Mouse (Mus musculus): ENCODE results near the gene Foxp1.
A peak's percentile ranks its signal among the peaks of the same experiment; 100 is the strongest.

Gene Foxp1

DNA sequence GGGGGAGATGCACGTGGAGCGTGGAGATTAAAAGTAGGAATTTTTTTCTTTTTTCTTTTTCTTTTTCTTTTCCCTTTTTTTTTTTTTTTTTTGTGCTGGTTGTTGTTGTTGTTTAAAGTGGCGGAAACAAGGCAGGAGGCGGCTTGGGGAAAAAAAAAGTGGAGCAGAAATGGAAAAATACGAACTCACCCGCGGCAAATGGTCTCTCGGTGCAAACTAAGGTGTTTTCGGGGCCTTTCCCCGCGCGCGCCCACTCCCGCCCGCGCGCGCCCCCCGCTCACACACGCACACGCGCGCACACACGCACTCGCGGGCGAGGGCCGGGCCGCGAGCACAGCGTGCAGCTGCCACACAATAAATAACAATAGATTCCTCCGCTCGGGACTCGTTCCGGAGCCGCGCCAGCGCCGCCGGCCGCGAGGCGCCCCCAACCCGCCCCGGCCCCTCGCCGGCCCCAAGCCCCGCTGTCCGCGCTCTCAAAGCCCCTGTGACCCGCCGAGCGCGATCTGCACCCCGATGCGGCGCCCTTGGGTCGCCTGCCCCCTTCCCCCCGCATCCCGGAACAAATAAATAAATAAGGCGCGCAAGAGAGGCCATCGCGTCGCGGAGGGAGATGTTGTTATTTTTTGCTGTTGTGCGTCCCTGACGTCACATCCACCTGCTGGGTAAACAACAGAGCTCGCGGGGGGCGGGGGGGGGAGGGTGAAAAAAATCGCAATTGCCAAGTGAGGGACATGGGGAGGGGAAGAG is at the start of gene Foxp1:
Foxp1 (minus strand) TSS at position 363 of the 750 bp plus-strand sequence.
- DNase-seq: peak; percentile 21 to 34

GRCm38 (mm10) chr6:99572071-99572470 is 49.5 kb upstream of the Foxp1 start:
- DNase-seq: no peak

GRCm38 (mm10) chr6:99566921-99567320 is 44.4 kb upstream of the Foxp1 start:
- DNase-seq: no peak

DNA sequence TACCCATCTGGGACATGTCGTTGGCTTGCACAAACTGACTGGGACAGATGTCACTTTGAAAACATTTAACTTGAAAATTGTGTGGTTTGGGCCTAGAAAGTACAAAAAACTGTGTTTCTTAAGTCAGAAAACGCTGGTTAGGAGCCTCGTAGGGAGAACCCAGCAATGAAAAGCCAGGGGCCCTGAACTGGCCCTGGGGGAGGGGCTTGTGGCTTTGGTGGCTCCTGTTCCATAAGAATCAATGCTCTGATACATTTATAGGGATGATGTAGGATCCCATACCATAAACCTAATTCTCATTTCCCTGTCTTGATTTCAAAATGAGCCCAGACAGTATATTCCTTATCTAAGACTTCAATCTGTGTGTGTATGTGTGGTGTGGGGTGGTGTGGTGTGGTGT is 42.2 kb upstream of the Foxp1 start:
- no peak for DNase-seq

GRCm38 (mm10) chr6:99556950-99557349 is 34.4 kb upstream of the Foxp1 start:
- no peak for DNase-seq

DNA sequence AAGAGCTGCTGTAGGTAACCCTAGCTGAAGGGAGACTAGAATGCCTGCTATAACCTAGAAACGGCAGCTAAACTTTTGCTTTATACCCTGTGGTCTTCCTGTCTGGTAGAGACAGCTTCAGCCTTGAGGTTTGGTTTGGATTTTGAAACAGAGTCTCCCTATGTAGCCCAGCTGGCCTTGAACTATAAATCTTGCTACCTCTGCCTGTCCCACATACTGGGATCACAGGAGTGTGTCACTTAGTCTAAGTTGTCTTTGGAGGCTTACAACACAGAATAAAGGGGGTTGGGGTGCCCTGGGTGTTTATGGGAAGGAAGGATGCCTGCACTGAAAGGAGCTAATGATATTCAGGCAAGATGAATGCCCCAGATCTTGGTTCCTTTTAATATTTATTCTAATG is 30.3 kb upstream of the Foxp1 start:
- no peak for DNase-seq

- no peak for DNase-seq
These were observed 23.9 kb upstream of the Foxp1 start for GRCm38 (mm10) chr6:99546416-99546815.

GRCm38 (mm10) chr6:99545437-99545836 is 22.9 kb upstream of the Foxp1 start:
- DNase-seq: no peak

DNA sequence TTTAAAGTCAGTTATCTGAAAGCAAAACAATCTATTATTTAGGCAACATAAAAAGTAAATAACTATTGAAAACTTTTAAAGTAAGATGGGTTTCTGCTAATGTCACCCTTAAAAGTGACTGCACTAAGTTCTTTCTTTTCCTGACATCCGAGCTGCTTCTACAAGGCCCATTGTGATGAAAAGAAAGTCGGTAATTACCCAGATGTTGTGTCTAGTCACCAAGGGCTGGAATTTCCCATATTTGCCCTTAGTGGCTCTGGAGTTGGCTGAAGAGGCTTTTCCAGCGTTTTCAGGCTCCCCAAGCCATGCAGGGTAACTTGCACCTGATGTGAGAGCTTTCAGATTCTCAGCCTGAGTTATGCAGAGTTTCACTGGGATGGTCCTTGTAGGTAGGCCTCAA is 18.6 kb upstream of the Foxp1 start:
- DNase-seq: no peak

- no peak for DNase-seq
These were observed 18.1 kb upstream of the Foxp1 start for GRCm38 (mm10) chr6:99540653-99541052.

GRCm38 (mm10) chr6:99540146-99540545 is 17.6 kb upstream of the Foxp1 start:
- DNase-seq: no peak

- no peak for DNase-seq
These were observed 15.8 kb upstream of the Foxp1 start for GRCm38 (mm10) chr6:99538194-99538941.

GRCm38 (mm10) chr6:99534211-99534745 is 11.8 kb upstream of the Foxp1 start:
- DNase-seq: no peak

DNA sequence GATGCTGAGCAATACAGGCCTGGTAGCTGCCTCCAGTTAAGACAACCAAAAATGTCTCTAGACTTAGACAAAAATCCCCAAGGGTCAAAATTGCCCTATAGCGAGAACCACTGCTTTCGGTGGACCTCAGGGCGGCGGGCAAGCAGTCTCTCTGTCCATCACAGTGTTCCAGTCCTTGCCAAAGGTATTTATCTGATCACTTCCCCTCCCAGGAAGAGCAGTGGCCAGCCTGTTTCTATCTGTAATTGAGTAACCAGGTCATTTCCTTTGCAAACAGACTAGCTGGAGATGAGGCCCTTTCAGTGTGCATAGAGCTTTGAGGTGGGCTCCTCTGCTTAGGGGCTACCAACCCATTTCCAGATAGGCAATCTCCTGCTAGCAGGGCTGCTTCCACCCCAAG is 9.9 kb upstream of the Foxp1 start:
- DNase-seq: no peak

GRCm38 (mm10) chr6:99528972-99529371 is 6.5 kb upstream of the Foxp1 start:
- no peak for DNase-seq

GRCm38 (mm10) chr6:99527457-99528105 is 5.1 kb upstream of the Foxp1 start:
- DNase-seq: no peak

DNA sequence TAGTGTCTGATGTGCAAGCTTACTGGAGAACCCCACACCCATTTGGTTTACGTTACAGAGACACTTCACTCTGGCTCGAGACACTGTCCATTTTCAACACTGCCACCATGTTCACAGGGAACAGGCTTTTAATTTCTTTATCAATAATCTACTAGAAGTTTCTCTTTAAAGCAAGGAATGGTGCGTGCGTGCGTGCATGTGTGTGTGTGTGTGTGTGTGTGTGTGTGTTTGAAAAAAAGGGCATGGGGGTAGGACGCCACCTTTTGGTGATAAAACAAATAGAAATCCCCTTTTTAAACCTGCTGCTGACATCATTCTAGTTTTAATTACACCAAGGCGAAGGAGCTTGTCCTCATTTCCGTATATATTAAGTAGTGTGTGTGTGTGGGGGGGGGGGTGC is 2.8 kb upstream of the Foxp1 start:
- no peak for DNase-seq

GRCm38 (mm10) chr6:99523679-99524370 is 1.3 kb upstream of the Foxp1 start:
- no peak for DNase-seq

DNA sequence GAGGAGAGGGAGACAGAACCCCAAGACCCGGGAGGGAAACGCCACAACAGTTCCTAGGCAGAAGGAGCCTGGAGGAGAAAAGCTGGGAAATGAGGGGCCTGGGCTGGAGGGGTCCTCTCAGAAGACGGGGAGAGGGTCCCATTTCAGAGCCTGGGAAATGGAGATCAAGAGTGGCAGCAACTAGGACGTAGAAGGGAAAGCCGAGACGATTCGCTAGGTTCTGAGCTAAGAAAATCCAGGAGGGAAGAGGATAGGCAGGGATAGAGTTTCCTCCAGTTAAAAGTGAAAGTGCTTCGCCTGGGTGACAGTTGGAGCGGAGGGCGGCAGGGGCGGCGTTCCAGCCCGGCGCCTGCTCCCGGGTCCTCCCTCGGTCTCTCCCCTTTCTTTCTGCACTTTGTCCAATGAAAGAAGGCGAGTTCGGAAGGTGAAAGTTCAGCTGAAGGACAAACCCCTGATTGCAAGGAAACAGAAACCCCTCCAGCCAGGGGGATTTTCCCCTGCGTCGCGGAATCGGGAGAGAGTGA is 650 bp upstream of the Foxp1 start:
- DNase-seq: peak; percentile 10 to 35

DNA sequence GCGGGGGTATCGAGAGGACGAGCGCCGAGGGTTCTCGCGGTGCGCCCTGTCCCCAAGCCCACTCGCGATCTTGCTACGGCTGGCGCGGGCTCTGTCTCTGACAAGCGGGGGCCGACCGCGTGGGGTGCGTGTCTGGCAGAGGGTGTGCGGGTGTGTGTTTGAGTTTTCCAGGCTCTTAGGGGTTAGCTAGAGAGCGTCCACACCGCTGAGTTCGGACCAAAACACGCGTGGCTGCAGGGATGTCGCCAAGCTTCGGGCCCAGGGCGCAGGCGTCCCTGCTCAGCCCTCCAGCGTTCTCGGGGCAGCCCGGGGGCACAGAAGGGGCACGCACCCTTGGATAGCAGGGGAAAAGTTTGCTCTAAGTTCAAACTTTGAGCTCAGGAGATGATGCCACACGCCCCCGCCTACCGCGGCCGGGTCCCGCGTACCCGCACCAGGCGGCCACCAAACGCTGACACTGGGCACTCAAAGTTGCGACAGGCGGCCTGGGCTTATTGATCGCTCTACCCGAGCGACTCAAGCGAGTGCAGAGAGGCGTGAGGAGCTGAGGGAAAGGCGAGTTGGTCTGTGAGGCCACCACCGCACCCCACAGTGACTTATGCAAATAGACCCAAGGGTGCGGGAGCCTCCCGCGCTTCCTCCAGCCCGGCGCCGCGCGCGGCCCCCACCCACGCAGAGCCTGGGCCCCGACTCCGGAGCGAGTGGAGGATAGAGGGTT is 721 bp downstream of the Foxp1 start:
- peak; percentile 14 to 43 for DNase-seq

- peak; percentile 27 to 46 for DNase-seq
These were observed 1.4 kb downstream of the Foxp1 start for GRCm38 (mm10) chr6:99521038-99521640.

- no peak for DNase-seq
These were observed 1.9 kb downstream of the Foxp1 start for GRCm38 (mm10) chr6:99520676-99521037.

Measured in spleen, adult 18-20 months (tissue).